8 mouse cellular contexts compared by ENCODE assay signal in genomic region chr12:44547721-44548369, GRCm38 (mm10).
A peak's percentile ranks its signal among the peaks of the same experiment; 100 is the strongest.
DNase-seq lines count a peak whose midpoint lies in the region; ATAC-seq and TF ChIP-seq lines count a peak whose summit lies in the region.

No protein-coding gene starts in this region.

- H3K9me3 ChIP-seq in limb, embryonic 10.5 days (replicated peaks): no peaks in the 10 kb centered on the region
- no peaks in the 10 kb centered on the region for H3K9me3 ChIP-seq in stomach, postnatal 0 days (ENCODE audit: control insufficient read depth, low read length)

- H3K9ac ChIP-seq in stomach, postnatal 0 days (ENCODE audit: low read length): no peak overlapping the region

- no peak overlapping the region for H3K27ac ChIP-seq in thymus, adult 2 months (ENCODE audit: control insufficient read depth, insufficient read depth, low read length)
- H3K27ac ChIP-seq in limb, embryonic 10.5 days: no peak overlapping the region
- no peak overlapping the region for H3K27ac ChIP-seq in stomach, postnatal 0 days (replicated peaks)

- H3K4me2 ChIP-seq in stomach, postnatal 0 days (replicated peaks; ENCODE audit: low read depth): no peak overlapping the region

- TF ChIP-seq EP300 in stomach, postnatal 0 days (optimal IDR thresholded peaks at IDR 0.05): no peak

- WGBS in thymus, adult 2 months: 66% methylated on average over 8 of the region's 8 CpGs
- WGBS in limb, embryonic 10.5 days: 52% methylated on average over 8 of the region's 8 CpGs
- WGBS in stomach, postnatal 0 days: 47% methylated on average over 8 of the region's 8 CpGs

- H3K27me3 ChIP-seq in thymus, adult 2 months (ENCODE audit: control insufficient read depth, insufficient read depth, low read length): no peaks in the 10 kb centered on the region
- no peaks in the 10 kb centered on the region for H3K27me3 ChIP-seq in limb, embryonic 10.5 days (ENCODE audit: low read depth, poor library complexity, severe bottlenecking)
- no peaks in the 10 kb centered on the region for H3K27me3 ChIP-seq in stomach, postnatal 0 days (ENCODE audit: control insufficient read depth, insufficient read depth, low read length)

- ATAC-seq in monocyte, adult 5-6 weeks (replicated peaks; ENCODE audit: insufficient number of reproducible peaks, low FRiP score, low TSS enrichment, poor library complexity, severe bottlenecking): peak; percentile 43; the same call in 1 of the 2 replicates
- ATAC-seq in stomach, postnatal 0 days (ENCODE audit: low FRiP score, low TSS enrichment): no peak

- no peaks in the 10 kb centered on the region for H3K4me1 ChIP-seq in thymus, adult 2 months (replicated peaks; ENCODE audit: control insufficient read depth, insufficient read depth, low read length)
- peaks cover 4% of the 10 kb centered on the region; the same call in 1 of the 2 replicates for H3K4me1 ChIP-seq in limb, embryonic 10.5 days
- no peaks in the 10 kb centered on the region for H3K4me1 ChIP-seq in stomach, postnatal 0 days (replicated peaks; ENCODE audit: control insufficient read depth, insufficient read depth)

- no peak for TF ChIP-seq CTCF in thymus, adult 2 months (IDR thresholded peaks at IDR 0.05; ENCODE audit: borderline replicate concordance, control insufficient read depth, extremely low read depth, insufficient read depth, low read length, poor library complexity)
- peak; percentile 83 for TF ChIP-seq CTCF in stomach, postnatal 0 days (IDR thresholded peaks at IDR 0.05; ENCODE audit: low read depth)

- no peaks in the 10 kb centered on the region for H3K36me3 ChIP-seq in thymus, adult 2 months (ENCODE audit: control insufficient read depth, insufficient read depth, low read length)
- H3K36me3 ChIP-seq in limb, embryonic 10.5 days: no peaks in the 10 kb centered on the region
- no peaks in the 10 kb centered on the region for H3K36me3 ChIP-seq in stomach, postnatal 0 days (ENCODE audit: control insufficient read depth, insufficient read depth, low read length)

- no peak overlapping the region for H3K4me3 ChIP-seq in thymus, adult 2 months (ENCODE audit: control insufficient read depth, insufficient read depth, low read length)
- no peak overlapping the region for H3K4me3 ChIP-seq in limb, embryonic 10.5 days
- no peak overlapping the region for H3K4me3 ChIP-seq in stomach, postnatal 0 days (ENCODE audit: low read depth, low read length)

- peak; percentile 27 for DNase-seq in thymus, adult 2 months
- DNase-seq in thymus, adult 18-20 months: no peak
- DNase-seq in cerebellum, adult 9-10 months: peak; percentile 93
- peak; percentile 41 to 92 for DNase-seq in frontal cortex, adult 2 months (ENCODE audit: extremely low spot score in 1 of 2, low spot score in 1 of 2)
- peak; percentile 46 to 82 for DNase-seq in kidney, adult 8-10 months
- DNase-seq in limb, embryonic 10.5 days (ENCODE audit: low spot score): peak; percentile 76
- DNase-seq in stomach, postnatal 0 days (ENCODE audit: low spot score): peak; percentile 69

- no peak for TF ChIP-seq POLR2A in thymus, adult 2 months (IDR thresholded peaks at IDR 0.05; ENCODE audit: control insufficient read depth, extremely low read depth, insufficient read depth, low read length, poor library complexity)

Comparison
In these comparisons a context has a peak if more than half of its experiments do, and no peak if none do; other contexts are left out.
1. DNase-seq: peak in thymus, adult 2 months (single experiment), cerebellum, adult 9-10 months (single experiment), frontal cortex, adult 2 months (2 of 2), kidney, adult 8-10 months (2 of 2), limb, embryonic 10.5 days (single experiment) and stomach, postnatal 0 days (single experiment); none in thymus, adult 18-20 months (0 of 2).